Mouse (Mus musculus) stomach, postnatal 0 days (tissue): ENCODE results near the gene Tac4. TPM values are rescaled to one million over a fixed set of nuclear protein-coding genes. Genes with fewer than 3 reads are reported as not detected.

Experiments used
- ATAC-seq: fragments of 200-750 bp; cut with Nextera tagmentation; 2 replicates; pipeline ENCODE4 v1.8.0; 2017; ENCODE audit not compliant: low FRiP score, low TSS enrichment
- DNase-seq: peaks from one replicate; pipeline ENCODE4 v3.0.0-alpha.2; 2016; ENCODE audit warnings: low spot score
- H3K27ac ChIP-seq: fragments of 300-500 bp; sonication (generic); replicated peaks from 2 replicates; pipeline ENCODE4 v1.5.1; 2014; ENCODE audit warnings: mild to moderate bottlenecking, control low read depth
- H3K27me3 ChIP-seq: fragments of 300-500 bp; sonication (generic); 2 replicates; pipeline ENCODE4 v1.6.1; 2014; ENCODE audit warnings: low read length; ENCODE audit not compliant: control insufficient read depth, insufficient read depth
- H3K36me3 ChIP-seq: fragments of 300-500 bp; sonication (generic); 2 replicates; pipeline ENCODE4 v1.6.1; 2014; ENCODE audit warnings: low read length, mixed read lengths; ENCODE audit not compliant: control insufficient read depth, insufficient read depth
- H3K4me1 ChIP-seq: fragments of 300-500 bp; sonication (generic); replicated peaks from 2 replicates; pipeline ENCODE4 v1.6.1; 2014; ENCODE audit warnings: antibody characterized with exemption; ENCODE audit not compliant: control insufficient read depth, insufficient read depth
- H3K4me2 ChIP-seq: fragments of 300-500 bp; sonication (generic); replicated peaks from 2 replicates; pipeline ENCODE4 v1.6.1; 2014; ENCODE audit warnings: low read depth, mild to moderate bottlenecking, control low read depth, moderate library complexity
- H3K4me3 ChIP-seq: fragments of 300-500 bp; sonication (generic); 2 replicates; pipeline ENCODE4 v1.5.1; 2014; ENCODE audit warnings: low read depth, low read length, control low read depth
- H3K9ac ChIP-seq: fragments of 300-500 bp; sonication (generic); 2 replicates; pipeline ENCODE4 v1.6.1; 2014; ENCODE audit warnings: mild to moderate bottlenecking, low read length, control low read depth, mixed read lengths
- H3K9me3 ChIP-seq: fragments of 300-500 bp; sonication (generic); 2 replicates; pipeline ENCODE4 v1.6.1; 2016; ENCODE audit warnings: low read length; ENCODE audit not compliant: control insufficient read depth
- CTCF ChIP-seq: IDR thresholded peaks from 2 replicates; pipeline ENCODE4 v1.5.1; 2016; ENCODE audit warnings: antibody characterized with exemption, low read depth, mild to moderate bottlenecking, moderate library complexity
- EP300 ChIP-seq: optimal IDR thresholded peaks from 2 replicates; pipeline ENCODE3; 2016; ENCODE audit warnings: antibody characterized with exemption
- WGBS: fragments of 180-500 bp; shearing (Covaris S2); extraction: QIAGEN DNeasy Blood & Tissue Kit; methylation state at CpG from one replicate; pipeline ENCODE4 v1.1.7; 2014; 5-methylcytosine and 5-hydroxymethylcytosine counted together
- polyA plus RNA-seq: library from polyadenylated mRNA; unstranded; fragments of >200 nt; fragmentation: Nextera tagmentation; extraction: Ambion mirVana; gene quantifications from 2 replicates; pipeline ENCODE4 v1.2.1, GENCODE M21; 2015

The Tac4 gene
- polyA plus RNA-seq, 1 experiment from 2014 or later: 0.29 TPM

DNA sequence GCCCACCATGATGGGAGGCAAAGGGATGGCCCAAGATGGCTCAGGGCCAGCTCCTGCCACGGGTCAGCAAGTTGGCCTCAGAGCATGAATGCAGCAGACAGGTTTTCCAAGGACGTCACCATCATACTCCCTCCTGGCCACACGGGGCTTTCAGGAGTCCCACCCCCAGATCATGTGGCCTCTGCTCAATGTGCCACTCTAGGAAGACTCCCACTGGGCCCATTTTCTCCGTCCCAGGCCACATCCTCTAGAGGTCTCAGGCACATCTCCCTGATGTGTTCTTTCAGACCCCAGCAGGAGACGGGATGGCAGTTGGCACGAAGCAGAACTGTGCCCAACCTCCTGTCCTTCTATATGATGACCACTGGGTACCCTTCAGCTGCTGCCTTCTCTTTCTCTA is 18.7 kb upstream of the Tac4 start:
- no peaks in the 10 kb centered on the region for H3K9me3 ChIP-seq
- no peak overlapping the region for H3K9ac ChIP-seq
- H3K4me2 ChIP-seq: no peak overlapping the region
- DNase-seq: no peak
- H3K4me1 ChIP-seq: no peaks in the 10 kb centered on the region
- no peaks in the 10 kb centered on the region for H3K36me3 ChIP-seq
- ATAC-seq: no peak
- 67% methylated on average over 6 of the region's 6 CpGs for WGBS
- TF ChIP-seq EP300: no peak
- no peak for TF ChIP-seq CTCF
- no peak overlapping the region for H3K4me3 ChIP-seq
- no peak overlapping the region for H3K27ac ChIP-seq
- no peaks in the 10 kb centered on the region for H3K27me3 ChIP-seq

DNA sequence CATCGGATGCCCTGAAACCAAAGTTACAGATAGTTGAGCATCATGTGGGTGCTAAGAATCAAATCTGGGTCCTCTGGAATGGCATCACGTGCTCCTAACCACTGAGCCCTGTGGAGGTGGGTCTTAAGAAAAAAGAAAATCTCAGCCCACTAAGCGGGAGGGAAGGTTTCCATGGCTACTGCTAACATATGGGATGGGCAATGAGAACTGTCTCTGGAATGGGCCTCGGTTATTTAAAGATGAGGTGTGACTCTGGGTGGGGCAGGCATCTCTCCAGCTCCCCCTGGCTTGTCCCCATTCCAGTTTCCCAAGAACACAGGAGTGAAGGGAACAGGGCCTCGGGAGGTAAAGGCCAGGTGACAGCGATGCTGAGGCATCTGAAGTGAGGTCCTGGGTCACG is 15.9 kb upstream of the Tac4 start:
- no peak for DNase-seq
- H3K4me2 ChIP-seq: no peak overlapping the region
- no peaks in the 10 kb centered on the region for H3K9me3 ChIP-seq
- no peak for TF ChIP-seq EP300
- no peak for TF ChIP-seq CTCF
- 60% methylated on average over 7 of the region's 7 CpGs for WGBS
- no peaks in the 10 kb centered on the region for H3K27me3 ChIP-seq
- H3K9ac ChIP-seq: no peak overlapping the region
- no peak overlapping the region for H3K27ac ChIP-seq
- no peak overlapping the region for H3K4me3 ChIP-seq
- no peaks in the 10 kb centered on the region for H3K36me3 ChIP-seq
- no peak for ATAC-seq
- no peaks in the 10 kb centered on the region for H3K4me1 ChIP-seq

DNA sequence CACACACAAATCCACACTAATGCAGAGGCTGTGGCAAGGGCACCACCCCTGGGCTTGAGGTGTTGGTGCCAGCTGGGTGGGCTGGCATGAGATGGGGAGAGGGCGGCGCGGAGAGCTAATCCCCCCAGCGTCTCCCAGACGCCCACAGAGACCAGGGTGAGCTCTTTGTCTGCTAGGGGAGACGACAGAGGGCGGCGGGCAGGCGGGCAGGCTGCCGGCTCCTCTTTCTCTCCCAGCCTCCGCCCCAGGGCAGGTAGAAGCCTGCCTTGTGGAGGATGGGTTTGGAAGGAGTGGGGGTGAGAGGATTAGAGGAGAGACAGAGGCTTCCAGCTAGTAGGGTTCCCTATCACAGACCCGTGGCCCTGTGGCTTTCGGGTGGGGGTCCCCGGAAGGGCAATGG is 14.3 kb upstream of the Tac4 start:
- 52% methylated on average over 14 of the region's 14 CpGs for WGBS
- H3K4me2 ChIP-seq: no peak overlapping the region; the same call in 1 of the 2 replicates
- no peaks in the 10 kb centered on the region for H3K9me3 ChIP-seq
- DNase-seq (no peak), ATAC-seq (no peak)
- no peak overlapping the region for H3K9ac ChIP-seq
- no peak overlapping the region for H3K4me3 ChIP-seq
- no peaks in the 10 kb centered on the region for H3K27me3 ChIP-seq
- H3K4me1 ChIP-seq: no peaks in the 10 kb centered on the region
- no peak for TF ChIP-seq CTCF
- no peak overlapping the region for H3K27ac ChIP-seq
- H3K36me3 ChIP-seq: no peaks in the 10 kb centered on the region

DNA sequence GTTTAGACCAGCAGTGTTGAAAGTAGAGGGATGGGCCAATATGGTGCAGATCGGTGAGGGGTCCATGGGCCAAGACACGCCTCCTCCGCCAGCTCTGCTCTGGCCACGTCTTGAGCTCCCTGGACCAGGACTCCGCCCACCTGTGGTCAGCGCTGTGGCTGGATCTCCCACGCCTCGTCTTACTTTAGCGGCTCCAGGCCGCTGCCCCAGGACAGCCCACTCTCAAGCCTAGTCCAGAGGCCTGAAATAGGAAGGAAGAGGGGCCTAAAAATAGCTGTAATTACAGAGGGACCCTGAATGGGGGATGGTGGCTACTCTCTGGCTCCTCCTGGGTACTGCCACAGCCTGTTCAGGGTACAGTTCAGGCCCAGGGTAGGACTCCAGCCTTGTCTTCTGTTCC is 11.2 kb upstream of the Tac4 start:
- no peaks in the 10 kb centered on the region for H3K27me3 ChIP-seq
- H3K9ac ChIP-seq: no peak overlapping the region
- no peaks in the 10 kb centered on the region for H3K36me3 ChIP-seq
- DNase-seq: no peak
- H3K4me3 ChIP-seq: no peak overlapping the region
- WGBS: 60% methylated on average over 10 of the region's 10 CpGs
- no peaks in the 10 kb centered on the region for H3K4me1 ChIP-seq
- ATAC-seq: peak; percentile 46; the same call in 1 of the 2 replicates
- no peak for TF ChIP-seq EP300
- no peak for TF ChIP-seq CTCF
- H3K27ac ChIP-seq: no peak overlapping the region
- no peaks in the 10 kb centered on the region for H3K9me3 ChIP-seq
- H3K4me2 ChIP-seq: no peak overlapping the region

DNA sequence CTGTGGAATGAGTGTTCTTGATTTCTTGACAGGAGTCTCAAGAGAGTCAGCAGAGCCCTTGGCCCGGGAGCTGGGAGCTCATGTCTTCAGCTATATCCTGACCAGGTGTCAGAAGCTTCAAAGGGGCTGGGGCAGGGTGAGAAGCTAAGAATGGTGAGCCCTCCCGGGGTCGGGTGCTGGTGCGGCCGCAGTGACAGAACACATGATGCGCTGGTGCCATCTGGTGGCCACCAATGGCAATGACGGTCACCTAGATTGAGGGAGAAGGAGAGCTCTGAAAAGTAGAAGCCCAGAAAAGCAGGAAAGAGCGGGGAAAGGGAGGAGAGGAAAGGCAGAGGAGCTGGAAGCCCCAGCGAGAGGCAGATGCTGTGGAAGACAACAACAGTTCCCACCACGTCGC is 10.0 kb upstream of the Tac4 start:
- no peak for TF ChIP-seq EP300
- peak; percentile 97 for TF ChIP-seq CTCF
- 4% methylated on average over 11 of the region's 11 CpGs for WGBS
- DNase-seq: peak; percentile 77

DNA sequence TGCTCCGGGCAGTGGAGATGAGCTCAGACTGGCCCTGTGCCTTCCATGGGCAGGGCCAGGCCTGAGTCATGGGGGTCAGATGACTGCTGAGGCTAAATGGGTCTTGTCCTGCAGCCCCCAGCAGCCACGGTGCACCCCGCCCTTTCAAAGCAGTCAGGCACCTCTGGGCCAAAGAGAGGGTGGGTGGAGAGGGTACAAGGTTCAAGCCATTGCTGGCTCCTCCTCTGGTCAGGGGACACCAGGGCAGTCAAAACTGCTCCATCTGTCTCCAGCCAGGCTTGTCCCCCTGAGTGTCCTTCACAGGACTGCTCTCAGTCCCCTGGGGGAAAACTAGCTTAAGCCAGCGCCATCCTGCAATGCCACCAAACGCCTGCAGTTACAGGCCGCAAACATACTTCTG is 9.2 kb upstream of the Tac4 start:
- DNase-seq (no peak), ATAC-seq (peak; percentile 4; the same call in 1 of the 2 replicates)
- Histone ChIP-seq H3K4me1 (no peaks in the 10 kb centered on the region), H3K4me2 (no peak overlapping the region), H3K36me3 (no peaks in the 10 kb centered on the region), H3K27me3 (no peaks in the 10 kb centered on the region), H3K9ac (no peak overlapping the region), H3K27ac (no peak overlapping the region), H3K9me3 (no peaks in the 10 kb centered on the region), H3K4me3 (no peak overlapping the region)
- WGBS: 81% methylated on average over 6 of the region's 6 CpGs
- TF ChIP-seq CTCF (no peak), EP300 (no peak)

More for the DNA sequence above, 10.0 kb upstream of the Tac4 start:
- H3K4me3 ChIP-seq: no peak overlapping the region
- H3K9ac ChIP-seq: no peak overlapping the region
- H3K9me3 ChIP-seq: no peaks in the 10 kb centered on the region
- no peak for ATAC-seq
- H3K27ac ChIP-seq: no peak overlapping the region
- H3K4me2 ChIP-seq: no peak overlapping the region
- H3K4me1 ChIP-seq: no peaks in the 10 kb centered on the region
- H3K36me3 ChIP-seq: no peaks in the 10 kb centered on the region
- no peaks in the 10 kb centered on the region for H3K27me3 ChIP-seq
